Mouse (Mus musculus) liver, postnatal 0 days (tissue): Measurements from ENCODE around the gene Als2cl.

Experiments used
- CTCF ChIP-seq: sonication (generic); IDR thresholded peaks from 2 replicates; pipeline ENCODE4 v1.5.1; 2016; ENCODE audit warnings: antibody characterized with exemption, low read depth
- EP300 ChIP-seq: IDR thresholded peaks from 2 replicates; pipeline ENCODE4 v1.6.1; 2016; ENCODE audit warnings: antibody characterized with exemption, low read depth, mild to moderate bottlenecking

DNA sequence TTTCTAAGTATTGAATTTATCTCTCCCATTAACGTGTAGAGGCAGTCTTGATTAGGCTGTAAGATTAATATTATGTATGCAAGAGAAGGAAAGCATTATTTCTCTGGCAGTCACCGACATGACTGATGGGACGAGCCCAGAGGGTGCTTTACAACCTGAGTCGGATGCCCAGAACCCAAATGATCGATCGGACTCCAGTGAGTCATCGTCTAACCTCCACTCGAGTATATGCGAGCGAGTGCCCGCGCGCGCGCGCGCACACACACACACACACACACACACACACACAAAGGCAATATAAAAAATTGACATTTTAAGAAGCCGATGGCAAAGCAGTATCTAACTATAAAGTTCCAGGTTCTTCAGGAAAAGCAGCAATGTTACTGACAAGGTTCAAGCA is 65.7 kb downstream of the Als2cl start:
- TF ChIP-seq CTCF (no peak), EP300 (no peak)
